ENCODE assay signal across 9 mouse cellular contexts in genomic region chr15:80784553-80784971, GRCm38 (mm10).
DNase-seq lines count a peak whose midpoint lies in the region; ATAC-seq and TF ChIP-seq lines count a peak whose summit lies in the region.
"Had no signal": no experiment of that assay in that cellular context is flagged by ENCODE, and none has a peak within 500 bp of the region (broad histone marks: within the 10 kb centered on the region; RNA-seq: fewer than 3 reads in every experiment).

No protein-coding gene starts in this region.

- no peak for ATAC-seq in midbrain, postnatal 0 days (ENCODE audit: low FRiP score)
- no peak for ATAC-seq in midbrain, embryonic 13.5 days
- peak; percentile 38; the same call in 1 of the 2 replicates for ATAC-seq in erythroblast, adult 5-6 weeks (replicated peaks; ENCODE audit: low FRiP score, poor library complexity, severe bottlenecking)
- 0 out of 2 replicates have a peak, but pooled peaks have one; percentile 39 for ATAC-seq in liver, embryonic 13.5 days (ENCODE audit: low read depth)
- ATAC-seq in hindbrain, embryonic 12.5 days (ENCODE audit: low FRiP score), result no peak

- DNase-seq in midbrain, postnatal 0 days (ENCODE audit: low spot score), result no peak
- no peak for DNase-seq in liver, embryonic 13.5 days
- peak; percentile 59 for DNase-seq in splenic B cell, adult 2 months (ENCODE audit: low read depth, low spot score)
- DNase-seq in ovary, adult 18-20 months (ENCODE audit: low spot score), result no peak
- no peak for DNase-seq in left cerebral cortex, postnatal 4 days

- WGBS in midbrain, postnatal 0 days, result 42% methylated on average over 7 of the region's 7 CpGs
- 40% methylated on average over 7 of the region's 7 CpGs for WGBS in midbrain, embryonic 13.5 days
- 65% methylated on average over 7 of the region's 7 CpGs for WGBS in liver, embryonic 13.5 days (ENCODE audit: insufficient replicate concordance)
- 64% methylated on average over 7 of the region's 7 CpGs for WGBS in hindbrain, embryonic 12.5 days

- intact Hi-C loops in left cerebral cortex, postnatal 4 days (cut with DNase I), result no loop called here

- no peak overlapping the region for H3K4me2 ChIP-seq in midbrain, postnatal 0 days (ENCODE audit: low read depth, low read length, poor library complexity, severe bottlenecking)
- no peak overlapping the region for H3K4me2 ChIP-seq in midbrain, embryonic 13.5 days (replicated peaks)
- H3K4me2 ChIP-seq in liver, embryonic 13.5 days, result no peak overlapping the region; the same call in 1 of the 2 replicates
- H3K4me2 ChIP-seq in hindbrain, embryonic 12.5 days (replicated peaks), result no peak overlapping the region
- H3K4me2 ChIP-seq: midbrain, embryonic 12.5 days had no signal

- no peak overlapping the region for H3K9ac ChIP-seq in midbrain, postnatal 0 days (replicated peaks; ENCODE audit: low read length, poor library complexity, severe bottlenecking)
- no peak overlapping the region for H3K9ac ChIP-seq in midbrain, embryonic 13.5 days (replicated peaks)
- no peak overlapping the region for H3K9ac ChIP-seq in liver, embryonic 13.5 days
- no peak overlapping the region for H3K9ac ChIP-seq in hindbrain, embryonic 12.5 days
- H3K9ac ChIP-seq: midbrain, embryonic 12.5 days had no signal

- peak; percentile 25 for TF ChIP-seq CTCF in midbrain, postnatal 0 days (IDR thresholded peaks at IDR 0.05)

- H3K27ac ChIP-seq in midbrain, postnatal 0 days (ENCODE audit: low read depth, low read length), result no peak overlapping the region
- no peak overlapping the region for H3K27ac ChIP-seq in midbrain, embryonic 13.5 days
- no peak overlapping the region for H3K27ac ChIP-seq in liver, embryonic 13.5 days
- H3K27ac ChIP-seq in hindbrain, embryonic 12.5 days, result no peak overlapping the region
- H3K27ac ChIP-seq: midbrain, embryonic 12.5 days had no signal

- no peaks in the 10 kb centered on the region for H3K9me3 ChIP-seq in midbrain, postnatal 0 days (ENCODE audit: low read length)
- no peaks in the 10 kb centered on the region for H3K9me3 ChIP-seq in midbrain, embryonic 13.5 days
- no peaks in the 10 kb centered on the region for H3K9me3 ChIP-seq in liver, embryonic 13.5 days (replicated peaks)
- H3K9me3 ChIP-seq in hindbrain, embryonic 12.5 days (replicated peaks), result no peaks in the 10 kb centered on the region
- H3K9me3 ChIP-seq: midbrain, embryonic 12.5 days had no signal

- no peak overlapping the region for H3K4me3 ChIP-seq in midbrain, postnatal 0 days (ENCODE audit: low read depth, low read length)
- H3K4me3 ChIP-seq in midbrain, embryonic 13.5 days (replicated peaks), result no peak overlapping the region
- no peak overlapping the region for H3K4me3 ChIP-seq in liver, embryonic 13.5 days (replicated peaks)
- H3K4me3 ChIP-seq in hindbrain, embryonic 12.5 days, result no peak overlapping the region
- H3K4me3 ChIP-seq: midbrain, embryonic 12.5 days had no signal

- no peaks in the 10 kb centered on the region for H3K4me1 ChIP-seq in midbrain, postnatal 0 days (ENCODE audit: insufficient read depth, low read length)
- no peaks in the 10 kb centered on the region for H3K4me1 ChIP-seq in midbrain, embryonic 13.5 days (replicated peaks)
- H3K4me1 ChIP-seq in liver, embryonic 13.5 days (replicated peaks), result peaks cover 33% of the 10 kb centered on the region
- no peaks in the 10 kb centered on the region for H3K4me1 ChIP-seq in hindbrain, embryonic 12.5 days

- H3K36me3 ChIP-seq in midbrain, postnatal 0 days (ENCODE audit: insufficient read depth, low read length), result no peaks in the 10 kb centered on the region
- H3K36me3 ChIP-seq in midbrain, embryonic 13.5 days, result no peaks in the 10 kb centered on the region
- no peaks in the 10 kb centered on the region for H3K36me3 ChIP-seq in liver, embryonic 13.5 days
- H3K36me3 ChIP-seq in splenic B cell, adult 2 months (ENCODE audit: control insufficient read depth, insufficient read depth, low read length, poor library complexity, severe bottlenecking), result no peaks in the 10 kb centered on the region
- no peaks in the 10 kb centered on the region for H3K36me3 ChIP-seq in hindbrain, embryonic 12.5 days
- H3K36me3 ChIP-seq: midbrain, embryonic 12.5 days had no signal

- no peaks in the 10 kb centered on the region for H3K27me3 ChIP-seq in midbrain, postnatal 0 days (ENCODE audit: insufficient read depth, low read length)
- no peaks in the 10 kb centered on the region for H3K27me3 ChIP-seq in midbrain, embryonic 13.5 days
- H3K27me3 ChIP-seq in liver, embryonic 13.5 days, result no peaks in the 10 kb centered on the region
- H3K27me3 ChIP-seq in splenic B cell, adult 2 months (ENCODE audit: control insufficient read depth, insufficient read depth, low read length, poor library complexity, severe bottlenecking), result no peaks in the 10 kb centered on the region
- H3K27me3 ChIP-seq in hindbrain, embryonic 12.5 days, result no peaks in the 10 kb centered on the region
- H3K27me3 ChIP-seq: midbrain, embryonic 12.5 days had no signal

Comparison
In these comparisons a context has a peak if more than half of its experiments do, and no peak if none do; other contexts are left out.
1. ATAC-seq: peak in erythroblast, adult 5-6 weeks (single experiment) and liver, embryonic 13.5 days (single experiment); none in midbrain, postnatal 0 days (single experiment), midbrain, embryonic 13.5 days (single experiment) and hindbrain, embryonic 12.5 days (single experiment).